Mouse (Mus musculus): Measurements from ENCODE around the gene N4bp1. TPM values are rescaled to one million over a fixed set of nuclear protein-coding genes. Genes with fewer than 3 reads are reported as not detected.

The N4bp1 gene
- total and polyA plus RNA-seq, 3 experiments = 12.2 to 15.6 (median 12.8) TPM

DNA sequence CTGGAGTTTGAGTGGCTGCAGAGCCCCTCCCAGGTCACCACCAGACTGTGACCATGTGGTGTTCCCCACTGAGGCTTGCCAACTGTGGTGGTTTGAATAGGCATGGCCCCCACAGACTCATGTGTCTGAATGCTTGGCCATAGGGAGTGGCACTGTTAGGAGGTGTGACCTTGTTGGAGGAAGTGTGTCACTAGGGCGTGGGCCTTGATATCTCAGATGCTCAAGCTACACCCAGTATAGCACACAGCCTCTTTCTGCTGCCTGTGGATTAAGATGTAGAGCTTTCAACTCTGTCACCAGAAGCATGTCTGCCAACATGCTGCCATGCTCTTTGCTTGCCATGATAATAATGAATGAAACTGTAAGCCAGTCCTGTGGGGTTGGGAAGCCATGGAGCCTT lies 51.1 kb downstream of the N4bp1 start:
- peaks cover 11 to 30% of the 10 kb centered on the region in 2 experiments; a peak in 3 of 4 replicates for H3K4me1 ChIP-seq (ENCODE audit: control insufficient read depth in 1 of 2, insufficient read depth in 2 of 2)
- H3K27ac ChIP-seq (ENCODE audit: insufficient read depth, low read depth) = no peak overlapping the region
- H3K9ac ChIP-seq (ENCODE audit: insufficient read depth, low read depth) = no peak overlapping the region
- no peak overlapping the region for H3K4me2 ChIP-seq (ENCODE audit: insufficient read depth, low read depth, poor library complexity, severe bottlenecking)
- H3K4me3 ChIP-seq (replicated peaks in 1 of 3; ENCODE audit: low read depth in 2 of 3, low read length in 2 of 3, poor library complexity in 1 of 3) = no peak overlapping the region
- no peaks in the 10 kb centered on the region for H3K79me2 ChIP-seq (replicated peaks; ENCODE audit: control insufficient read depth, extremely low read depth, insufficient read depth, poor library complexity, severe bottlenecking)
- in situ Hi-C loops (cut with MboI; ENCODE audit: low pct_ligation_motif_present, low pct_unique_long_range_greater_than_20kb, low sequenced_read_pairs) = no loop called here
- no peak for DNase-seq (ENCODE audit: extremely low read depth)
- peaks cover 0 to 8% of the 10 kb centered on the region in 2 experiments for H3K36me3 ChIP-seq (replicated peaks in 1 of 2; ENCODE audit: control insufficient read depth in 1 of 2, insufficient read depth in 1 of 2, low read length in 1 of 2)
- peaks cover 4% of the 10 kb centered on the region for H3K9me3 ChIP-seq (replicated peaks; ENCODE audit: low read length)
- TF ChIP-seq RCOR1 (conservative IDR thresholded peaks at IDR 0.05; ENCODE audit: low read depth, low read length) = no peak
- no peak for TF ChIP-seq ZKSCAN1 (IDR thresholded peaks at IDR 0.05; ENCODE audit: borderline replicate concordance, low read depth, low read length)
- no peak for TF ChIP-seq MEF2A (IDR thresholded peaks at IDR 0.05; ENCODE audit: borderline replicate concordance, low read depth, low read length)
- no peak for TF ChIP-seq CHD2 (IDR thresholded peaks at IDR 0.05; ENCODE audit: low read length)
- no peak for TF ChIP-seq KAT2A (IDR thresholded peaks at IDR 0.05; ENCODE audit: insufficient replicate concordance, low read length)
- TF ChIP-seq PAX5 (IDR thresholded peaks at IDR 0.05; ENCODE audit: low read length) = no peak
- TF ChIP-seq USF1 (IDR thresholded peaks at IDR 0.05; ENCODE audit: low read depth, low read length) = no peak
- no peak for TF ChIP-seq BHLHE40 (IDR thresholded peaks at IDR 0.05; ENCODE audit: low read depth, low read length)
- no peaks in the 10 kb centered on the region for H3K27me3 ChIP-seq (replicated peaks)
- dilution Hi-C loops (cut with MboI; ENCODE audit: extremely low pct_ligation_motif_present, extremely low pct_unique_long_range_greater_than_20kb, low sequenced_read_pairs) = no loop called here

DNA sequence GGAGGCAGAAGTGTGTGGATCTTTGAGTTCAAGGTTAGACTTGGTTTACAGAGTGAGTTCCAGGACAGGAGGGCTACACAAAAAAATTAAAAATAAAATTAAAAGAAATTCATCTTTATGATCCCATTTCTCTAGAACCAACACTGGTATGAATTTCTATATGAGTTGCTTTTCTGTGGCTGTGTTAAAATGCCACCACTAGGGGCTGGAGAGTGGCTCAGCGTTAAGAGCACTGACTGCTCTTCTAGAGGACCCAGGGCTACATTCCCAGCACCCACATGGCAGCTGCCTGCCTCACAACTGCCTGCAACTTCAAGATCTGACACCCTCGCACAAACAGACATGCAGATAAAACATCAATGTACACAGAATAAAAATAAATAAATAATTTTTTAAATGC lies 56.1 kb downstream of the N4bp1 start:
- dilution Hi-C loops (cut with MboI; ENCODE audit: extremely low pct_ligation_motif_present, extremely low pct_unique_long_range_greater_than_20kb, low sequenced_read_pairs) = no loop called here
- Histone ChIP-seq H3K27ac (ENCODE audit: insufficient read depth, low read depth) (no peak overlapping the region), H3K79me2 (replicated peaks; ENCODE audit: control insufficient read depth, extremely low read depth, insufficient read depth, poor library complexity, severe bottlenecking) (no peaks in the 10 kb centered on the region), H3K4me3 (replicated peaks in 1 of 3; ENCODE audit: low read depth in 2 of 3, low read length in 2 of 3, poor library complexity in 1 of 3) (no peak overlapping the region), H3K4me2 (ENCODE audit: insufficient read depth, low read depth, poor library complexity, severe bottlenecking) (no peak overlapping the region), H3K9me3 (replicated peaks; ENCODE audit: low read length) (peaks cover 1% of the 10 kb centered on the region), H3K36me3 (replicated peaks in 1 of 2; ENCODE audit: control insufficient read depth in 1 of 2, insufficient read depth in 1 of 2, low read length in 1 of 2) (no peaks in the 10 kb centered on the region), H3K27me3 (replicated peaks) (no peaks in the 10 kb centered on the region), H3K4me1 (ENCODE audit: control insufficient read depth in 1 of 2, insufficient read depth in 2 of 2) (peaks cover 0 to 11% of the 10 kb centered on the region in 2 experiments; a peak in 2 of 4 replicates), H3K9ac (ENCODE audit: insufficient read depth, low read depth) (no peak overlapping the region)
- DNase-seq (ENCODE audit: extremely low read depth) = no peak
- TF ChIP-seq CHD1 (IDR thresholded peaks at IDR 0.05; ENCODE audit: low read depth, low read length) (no peak), CHD2 (IDR thresholded peaks at IDR 0.05; ENCODE audit: low read length) (no peak), CTCF (conservative IDR thresholded peaks at IDR 0.05 in 1 of 2, IDR thresholded peaks at IDR 0.05 in 1 of 2; ENCODE audit: low read depth in 2 of 2, low read length in 2 of 2) (peak; percentile 6 to 54; a peak in 2 of 4 replicates), MEF2A (IDR thresholded peaks at IDR 0.05; ENCODE audit: borderline replicate concordance, low read depth, low read length) (no peak), JUND (conservative IDR thresholded peaks at IDR 0.05; ENCODE audit: low read depth, low read length) (no peak), E2F4 (IDR thresholded peaks at IDR 0.05; ENCODE audit: insufficient replicate concordance, low read depth, low read length) (no peak), RAD21 (IDR thresholded peaks at IDR 0.05; ENCODE audit: low read depth, low read length) (peak; percentile 22), IRF4 (IDR thresholded peaks at IDR 0.05; ENCODE audit: low read depth, low read length) (no peak), MAZ (IDR thresholded peaks at IDR 0.05; ENCODE audit: low read depth, low read length) (no peak), PAX5 (IDR thresholded peaks at IDR 0.05; ENCODE audit: low read length) (no peak), ZMIZ1 (IDR thresholded peaks at IDR 0.05; ENCODE audit: low read depth, low read length) (no peak), GABPA (IDR thresholded peaks at IDR 0.05; ENCODE audit: insufficient replicate concordance, low read depth, low read length) (no peak), NELFE (IDR thresholded peaks at IDR 0.05; ENCODE audit: low read depth, low read length) (no peak), JUN (IDR thresholded peaks at IDR 0.05; ENCODE audit: insufficient read depth, low read depth, low read length) (no peak), SMC3 (IDR thresholded peaks at IDR 0.05; ENCODE audit: low read depth, low read length) (peak; percentile 40), RCOR1 (conservative IDR thresholded peaks at IDR 0.05; ENCODE audit: low read depth, low read length) (no peak), UBTF (IDR thresholded peaks at IDR 0.05; ENCODE audit: low read depth, low read length) (no peak), ETS1 (conservative IDR thresholded peaks at IDR 0.05; ENCODE audit: low read depth, low read length) (no peak), USF1 (IDR thresholded peaks at IDR 0.05; ENCODE audit: low read depth, low read length) (no peak), SIN3A (IDR thresholded peaks at IDR 0.05; ENCODE audit: low read length) (no peak), KAT2A (IDR thresholded peaks at IDR 0.05; ENCODE audit: insufficient replicate concordance, low read length) (no peak)
- in situ Hi-C loops (cut with MboI; ENCODE audit: low pct_ligation_motif_present, low pct_unique_long_range_greater_than_20kb, low sequenced_read_pairs) = no loop called here

Measured in CH12.LX (cell line).